Mouse (Mus musculus): ENCODE measurements around the gene Fxyd2. TPM values are rescaled to one million over a fixed set of nuclear protein-coding genes. Genes with fewer than 3 reads are reported as not detected.

Gene Fxyd2
- total and polyA plus RNA-seq, 2 experiments from 2014 or later: 17.1 to 19.5 TPM

- H3K9ac ChIP-seq (replicated peaks; ENCODE audit: low read length): no peak overlapping the region
- no peak for ATAC-seq
- H3K36me3 ChIP-seq (ENCODE audit: insufficient read depth, low read length): no peaks in the 10 kb centered on the region
- TF ChIP-seq CTCF (IDR thresholded peaks at IDR 0.05; ENCODE audit: low read depth): no peak
- H3K27ac ChIP-seq: no peak overlapping the region
- DNase-seq (ENCODE audit: low spot score): no peak
- no peak overlapping the region for H3K4me3 ChIP-seq (ENCODE audit: low read length)
- no peak overlapping the region for H3K4me2 ChIP-seq (ENCODE audit: low read depth, low read length)
- WGBS: 70% methylated on average over 4 of the region's 4 CpGs
- no peaks in the 10 kb centered on the region for H3K27me3 ChIP-seq (ENCODE audit: insufficient read depth, low read length)
- H3K4me1 ChIP-seq (ENCODE audit: insufficient read depth, low read length): no peaks in the 10 kb centered on the region; the same call in 1 of the 2 replicates
- no peaks in the 10 kb centered on the region for H3K9me3 ChIP-seq (ENCODE audit: low read length)
These were observed 50.2 kb downstream of the Fxyd2 start for GRCm38 (mm10) chr9:45449658-45450057.

DNA sequence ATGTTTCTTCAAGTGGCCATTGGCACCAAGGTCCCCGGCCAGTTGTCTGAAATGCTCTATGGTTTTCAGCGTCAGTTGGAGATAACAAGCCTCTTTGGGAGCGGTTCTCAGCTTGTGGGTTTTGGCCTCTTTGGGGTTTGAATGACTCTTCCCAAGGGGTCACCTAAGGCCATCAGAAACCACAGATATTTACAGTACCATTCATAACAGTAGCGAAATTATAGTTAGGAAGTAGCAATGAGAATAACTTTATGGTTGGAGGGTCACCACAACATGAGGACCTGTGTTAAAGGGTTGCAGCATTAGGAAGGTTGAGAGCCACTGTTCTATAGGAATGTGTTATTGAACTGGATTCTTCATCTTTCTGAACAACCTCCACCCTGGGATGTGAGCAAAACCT lies 51.9 kb downstream of the Fxyd2 start:
- Histone ChIP-seq H3K36me3 (ENCODE audit: insufficient read depth, low read length) (no peaks in the 10 kb centered on the region), H3K4me2 (ENCODE audit: low read depth, low read length) (no peak overlapping the region), H3K27ac (no peak overlapping the region), H3K4me1 (ENCODE audit: insufficient read depth, low read length) (peaks cover 5% of the 10 kb centered on the region), H3K9me3 (ENCODE audit: low read length) (no peaks in the 10 kb centered on the region), H3K27me3 (ENCODE audit: insufficient read depth, low read length) (no peaks in the 10 kb centered on the region), H3K4me3 (ENCODE audit: low read length) (no peak overlapping the region), H3K9ac (replicated peaks; ENCODE audit: low read length) (no peak overlapping the region)
- TF ChIP-seq CTCF (IDR thresholded peaks at IDR 0.05; ENCODE audit: low read depth): no peak
- DNase-seq (ENCODE audit: low spot score) (no peak), ATAC-seq (no peak)
- WGBS: 89% methylated on average over 4 of the region's 4 CpGs

DNA sequence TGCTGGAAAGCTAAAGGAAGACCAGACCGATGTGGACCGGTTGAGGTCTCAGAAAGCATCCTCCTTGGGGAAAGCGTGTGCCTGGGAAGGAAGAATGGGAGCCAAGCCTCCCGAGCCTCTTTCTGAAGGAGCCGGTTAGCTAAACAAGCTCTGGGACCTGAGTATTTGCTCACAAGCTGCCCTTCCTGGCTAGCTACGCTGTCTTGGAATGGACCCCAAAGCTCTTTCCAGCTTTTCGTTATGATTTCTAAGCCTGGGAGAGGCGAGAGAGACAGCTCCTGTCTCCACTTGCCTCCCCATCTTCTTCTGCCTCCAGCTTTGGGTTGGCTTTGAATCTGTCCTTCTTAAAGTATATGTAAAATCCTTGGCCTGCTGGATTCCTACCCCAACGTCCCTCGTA lies 54.6 kb downstream of the Fxyd2 start:
- Histone ChIP-seq H3K27ac (peak overlapping the region; percentile 42; the same call in 1 of the 2 replicates), H3K9ac (replicated peaks; ENCODE audit: low read length) (no peak overlapping the region), H3K27me3 (ENCODE audit: insufficient read depth, low read length) (no peaks in the 10 kb centered on the region), H3K4me1 (ENCODE audit: insufficient read depth, low read length) (peaks cover 12% of the 10 kb centered on the region), H3K4me3 (ENCODE audit: low read length) (no peak overlapping the region), H3K36me3 (ENCODE audit: insufficient read depth, low read length) (no peaks in the 10 kb centered on the region), H3K9me3 (ENCODE audit: low read length) (no peaks in the 10 kb centered on the region), H3K4me2 (ENCODE audit: low read depth, low read length) (no peak overlapping the region)
- DNase-seq (ENCODE audit: low spot score): no peak
- TF ChIP-seq CTCF (IDR thresholded peaks at IDR 0.05; ENCODE audit: low read depth): no peak
- 73% methylated on average over 10 of the region's 10 CpGs for WGBS
- no peak for ATAC-seq

DNA sequence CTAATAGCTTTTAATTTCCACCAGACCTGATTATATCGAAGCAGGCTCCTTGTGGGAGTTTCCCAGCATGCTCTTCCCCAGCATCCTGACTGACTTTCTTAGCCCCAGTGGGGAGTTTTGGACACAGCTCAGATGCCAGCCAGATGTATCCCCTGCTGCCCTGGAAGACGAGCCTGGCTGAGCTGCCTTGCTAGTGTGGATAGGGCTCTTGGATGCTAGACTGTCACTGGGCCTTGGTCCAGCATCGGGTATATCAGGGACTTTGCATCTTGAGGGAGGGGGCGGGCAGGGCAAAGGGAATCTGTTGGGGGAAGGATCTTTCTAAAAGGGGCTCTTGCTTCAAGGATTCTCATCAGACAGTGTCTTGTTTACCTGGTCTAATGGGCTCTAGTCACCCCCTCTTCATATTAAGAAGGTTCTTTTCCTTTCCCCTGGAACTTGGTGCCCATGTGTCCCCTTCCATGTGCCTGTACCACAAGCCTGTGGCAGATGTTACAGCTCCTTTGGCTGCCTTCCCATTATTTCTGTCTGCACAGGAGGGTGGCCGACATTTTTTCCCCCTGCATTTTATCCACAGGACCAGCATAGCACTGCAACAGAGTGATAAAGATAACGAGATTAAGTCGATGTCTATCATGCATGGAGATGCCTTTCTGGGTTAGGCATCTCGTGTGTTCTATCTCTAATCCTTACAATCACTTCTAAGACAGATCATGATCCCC lies 55.6 kb downstream of the Fxyd2 start:
- ATAC-seq (0 out of 2 replicates have a peak, but pooled peaks have one; percentile 40), DNase-seq (ENCODE audit: low spot score) (peak; percentile 59)
- peak overlapping the region; percentile 42; the same call in 1 of the 2 replicates for H3K27ac ChIP-seq
- no peaks in the 10 kb centered on the region for H3K9me3 ChIP-seq (ENCODE audit: low read length)
- H3K9ac ChIP-seq (replicated peaks; ENCODE audit: low read length): no peak overlapping the region
- TF ChIP-seq CTCF (IDR thresholded peaks at IDR 0.05; ENCODE audit: low read depth): no peak
- H3K27me3 ChIP-seq (ENCODE audit: insufficient read depth, low read length): no peaks in the 10 kb centered on the region
- peaks cover 12% of the 10 kb centered on the region for H3K4me1 ChIP-seq (ENCODE audit: insufficient read depth, low read length)
- H3K4me2 ChIP-seq (ENCODE audit: low read depth, low read length): no peak overlapping the region
- H3K36me3 ChIP-seq (ENCODE audit: insufficient read depth, low read length): no peaks in the 10 kb centered on the region
- WGBS: 31% methylated on average over 8 of the region's 8 CpGs
- H3K4me3 ChIP-seq (ENCODE audit: low read length): no peak overlapping the region

DNA sequence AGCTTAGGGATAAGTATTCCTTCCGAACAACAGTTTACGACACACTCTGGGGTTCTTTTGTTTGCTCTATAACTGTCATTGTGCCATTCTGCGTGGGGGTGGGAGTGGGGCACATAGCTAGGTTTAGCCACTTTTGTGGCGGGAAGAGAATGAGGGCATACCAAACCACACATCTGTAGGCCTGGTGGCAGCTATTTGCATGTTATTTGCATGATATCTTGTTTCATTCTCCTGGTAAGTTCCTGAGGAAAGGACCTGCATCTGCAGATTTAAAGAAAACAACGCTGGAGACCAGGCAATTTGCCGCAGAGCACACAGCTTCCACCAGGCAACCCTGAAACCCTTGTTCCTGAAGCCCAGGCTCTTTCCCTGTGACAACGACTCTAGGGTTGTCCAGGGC lies 57.7 kb downstream of the Fxyd2 start:
- DNase-seq (ENCODE audit: low spot score) (no peak), ATAC-seq (no peak)
- Histone ChIP-seq H3K9me3 (ENCODE audit: low read length) (no peaks in the 10 kb centered on the region), H3K4me3 (ENCODE audit: low read length) (no peak overlapping the region), H3K9ac (replicated peaks; ENCODE audit: low read length) (no peak overlapping the region), H3K4me2 (ENCODE audit: low read depth, low read length) (no peak overlapping the region), H3K4me1 (ENCODE audit: insufficient read depth, low read length) (peaks cover 12% of the 10 kb centered on the region), H3K27ac (no peak overlapping the region), H3K36me3 (ENCODE audit: insufficient read depth, low read length) (no peaks in the 10 kb centered on the region), H3K27me3 (ENCODE audit: insufficient read depth, low read length) (no peaks in the 10 kb centered on the region)
- no peak for TF ChIP-seq CTCF (IDR thresholded peaks at IDR 0.05; ENCODE audit: low read depth)
- 45% methylated on average over 7 of the region's 7 CpGs for WGBS

- DNase-seq (ENCODE audit: low spot score): peak; percentile 35
- 0 out of 2 replicates have a peak overlapping the region, but pooled peaks have one; percentile 26 for H3K27ac ChIP-seq
These were observed 58.9 kb downstream of the Fxyd2 start for GRCm38 (mm10) chr9:45458363-45458762.

More at GRCm38 (mm10) chr9:45458363-45458762, 58.9 kb downstream of the Fxyd2 start:
- Histone ChIP-seq H3K4me3 (ENCODE audit: low read length) (no peak overlapping the region), H3K4me2 (ENCODE audit: low read depth, low read length) (no peak overlapping the region), H3K36me3 (ENCODE audit: insufficient read depth, low read length) (no peaks in the 10 kb centered on the region), H3K9me3 (ENCODE audit: low read length) (no peaks in the 10 kb centered on the region), H3K4me1 (ENCODE audit: insufficient read depth, low read length) (peaks cover 12% of the 10 kb centered on the region), H3K9ac (replicated peaks; ENCODE audit: low read length) (no peak overlapping the region), H3K27me3 (ENCODE audit: insufficient read depth, low read length) (no peaks in the 10 kb centered on the region)
- no peak for ATAC-seq
- peak; percentile 23 for TF ChIP-seq CTCF (IDR thresholded peaks at IDR 0.05; ENCODE audit: low read depth)
- 48% methylated on average over 14 of the region's 14 CpGs for WGBS

Other genes starting within 250 kb of the Fxyd2 start
- not detected in 2 replicates for gene BC049352, start 217.7 kb upstream of the Fxyd2 start, total RNA-seq (2014; rRNA removed)
- gene BC049352, start 217.7 kb upstream of the Fxyd2 start, polyA plus RNA-seq (2015; fragmentation: Nextera tagmentation; extraction: Ambion mirVana): 0.16 and 0.19 TPM in 2 replicates
- gene Tmprss4, start 195.6 kb upstream of the Fxyd2 start, total RNA-seq (2014; rRNA removed): 1.1 TPM in 1 of 2 replicates, not detected in the other
- gene Tmprss4, start 195.6 kb upstream of the Fxyd2 start, polyA plus RNA-seq (2015; fragmentation: Nextera tagmentation; extraction: Ambion mirVana): not detected in 2 replicates
- gene Il10ra, start 130.5 kb upstream of the Fxyd2 start, total RNA-seq (2014; rRNA removed): 1.4 and 1.5 TPM in 2 replicates
- 0.70 and 0.83 TPM in 2 replicates for gene Il10ra, start 130.5 kb upstream of the Fxyd2 start, polyA plus RNA-seq (2015; fragmentation: Nextera tagmentation; extraction: Ambion mirVana)
- 0.04 TPM in 1 of 2 replicates, not detected in the other for gene Tmprss13, start 80.6 kb upstream of the Fxyd2 start, total RNA-seq (2014; rRNA removed)
- gene Tmprss13, start 80.6 kb upstream of the Fxyd2 start, polyA plus RNA-seq (2015; fragmentation: Nextera tagmentation; extraction: Ambion mirVana): not detected in 2 replicates
- 461 and 490 TPM in 2 replicates for gene Fxyd6, start 29.5 kb upstream of the Fxyd2 start, total RNA-seq (2014; rRNA removed)
- 752 and 767 TPM in 2 replicates for gene Fxyd6, start 29.5 kb upstream of the Fxyd2 start, polyA plus RNA-seq (2015; fragmentation: Nextera tagmentation; extraction: Ambion mirVana)
- 37.5 and 47.4 TPM in 2 replicates for gene Dscaml1, start 27.0 kb downstream of the Fxyd2 start, total RNA-seq (2014; rRNA removed)
- 10.5 and 12.4 TPM in 2 replicates for gene Dscaml1, start 27.0 kb downstream of the Fxyd2 start, polyA plus RNA-seq (2015; fragmentation: Nextera tagmentation; extraction: Ambion mirVana)

Data from hindbrain, postnatal 0 days (tissue).